14 mouse cellular contexts compared by ENCODE assay signal in genomic region chr3:139079831-139080230, GRCm38 (mm10).
"Had no signal": no experiment of that assay in that cellular context is flagged by ENCODE, and none has a peak within 500 bp of the region (broad histone marks: within the 10 kb centered on the region; RNA-seq: fewer than 3 reads in every experiment).

No protein-coding gene starts in this region.

- ATAC-seq: midbrain, embryonic 13.5 days; midbrain, embryonic 15.5 days had no signal

- H3K27ac ChIP-seq: midbrain, embryonic 10.5 days; midbrain, embryonic 13.5 days; midbrain, embryonic 15.5 days; neural tube, embryonic 13.5 days; neural tube, embryonic 15.5 days had no signal

- H3K4me2 ChIP-seq: lung, embryonic 14.5 days; midbrain, embryonic 13.5 days; midbrain, embryonic 15.5 days; neural tube, embryonic 13.5 days; neural tube, embryonic 15.5 days had no signal

- H3K4me3 ChIP-seq: midbrain, embryonic 10.5 days; midbrain, embryonic 13.5 days; midbrain, embryonic 15.5 days; myocyte; neural tube, embryonic 13.5 days; neural tube, embryonic 15.5 days had no signal

- H3K9me3 ChIP-seq: midbrain, embryonic 10.5 days; midbrain, embryonic 15.5 days; neural tube, embryonic 13.5 days; neural tube, embryonic 15.5 days had no signal

- H3K36me3 ChIP-seq: midbrain, embryonic 10.5 days; midbrain, embryonic 13.5 days; midbrain, embryonic 15.5 days; neural tube, embryonic 13.5 days; neural tube, embryonic 15.5 days had no signal

- H3K27me3 ChIP-seq: midbrain, embryonic 13.5 days; midbrain, embryonic 15.5 days; neural tube, embryonic 13.5 days; neural tube, embryonic 15.5 days had no signal

- DNase-seq: lung, adult 18-20 months; lung, embryonic 14.5 days; lung, postnatal 10 days; lung, postnatal 4 days; right cerebral cortex, postnatal 14 days; thymus, adult 18-20 months; thymus, postnatal 14 days; thymus, postnatal 36 days had no signal

- H3K9ac ChIP-seq: lung, embryonic 14.5 days; midbrain, embryonic 13.5 days; midbrain, embryonic 15.5 days; neural tube, embryonic 13.5 days; neural tube, embryonic 15.5 days had no signal
